Mouse (Mus musculus) stomach, embryonic 15.5 days (tissue): ENCODE results near the gene Adamtsl4. TPM values are rescaled to one million over a fixed set of nuclear protein-coding genes. Genes with fewer than 3 reads are reported as not detected.

Experiments used
- ATAC-seq: fragments of 200-750 bp; cut with Nextera tagmentation; 2 replicates; pipeline ENCODE4 v1.8.0; 2017; ENCODE audit warnings: low read depth, moderate number of reproducible peaks, moderate TSS enrichment; ENCODE audit not compliant: insufficient read depth, low FRiP score
- H3K27ac ChIP-seq: fragments of 300-500 bp; sonication (generic); 2 replicates; pipeline ENCODE4 v1.5.1; 2015; ENCODE audit warnings: mild to moderate bottlenecking, inconsistent platforms
- H3K27me3 ChIP-seq: fragments of 300-500 bp; sonication (generic); replicated peaks from 2 replicates; pipeline ENCODE4 v1.6.1; 2015; ENCODE audit warnings: inconsistent platforms
- H3K36me3 ChIP-seq: fragments of 300-500 bp; sonication (generic); 2 replicates; pipeline ENCODE4 v1.6.1; 2015; ENCODE audit warnings: inconsistent platforms
- H3K4me1 ChIP-seq: fragments of 300-500 bp; sonication (generic); 2 replicates; pipeline ENCODE4 v1.6.1; 2015; ENCODE audit warnings: inconsistent platforms
- H3K4me2 ChIP-seq: fragments of 300-500 bp; sonication (generic); 2 replicates; pipeline ENCODE4 v1.6.1; 2015; ENCODE audit warnings: mild to moderate bottlenecking, inconsistent platforms
- H3K4me3 ChIP-seq: fragments of 300-500 bp; sonication (generic); replicated peaks from 2 replicates; pipeline ENCODE4 v1.5.1; 2015; ENCODE audit warnings: inconsistent platforms
- H3K9ac ChIP-seq: fragments of 300-500 bp; sonication (generic); 2 replicates; pipeline ENCODE4 v1.6.1; 2015; ENCODE audit warnings: inconsistent platforms
- H3K9me3 ChIP-seq: fragments of 300-500 bp; sonication (generic); 2 replicates; pipeline ENCODE4 v1.6.1; 2016; ENCODE audit warnings: inconsistent platforms
- WGBS: fragments of 180-500 bp; shearing (Covaris S2); methylation state at CpG from one replicate; pipeline ENCODE4 v1.1.7; 2015; 5-methylcytosine and 5-hydroxymethylcytosine counted together
- polyA plus RNA-seq: library from polyadenylated mRNA; unstranded; fragments of >200 nt; fragmentation: Nextera tagmentation; extraction: Ambion mirVana; gene quantifications from 2 replicates; pipeline ENCODE4 v1.2.1, GENCODE M21; 2015

Gene Adamtsl4
- 3.8 and 7.3 TPM in 2 replicates for polyA plus RNA-seq

DNA sequence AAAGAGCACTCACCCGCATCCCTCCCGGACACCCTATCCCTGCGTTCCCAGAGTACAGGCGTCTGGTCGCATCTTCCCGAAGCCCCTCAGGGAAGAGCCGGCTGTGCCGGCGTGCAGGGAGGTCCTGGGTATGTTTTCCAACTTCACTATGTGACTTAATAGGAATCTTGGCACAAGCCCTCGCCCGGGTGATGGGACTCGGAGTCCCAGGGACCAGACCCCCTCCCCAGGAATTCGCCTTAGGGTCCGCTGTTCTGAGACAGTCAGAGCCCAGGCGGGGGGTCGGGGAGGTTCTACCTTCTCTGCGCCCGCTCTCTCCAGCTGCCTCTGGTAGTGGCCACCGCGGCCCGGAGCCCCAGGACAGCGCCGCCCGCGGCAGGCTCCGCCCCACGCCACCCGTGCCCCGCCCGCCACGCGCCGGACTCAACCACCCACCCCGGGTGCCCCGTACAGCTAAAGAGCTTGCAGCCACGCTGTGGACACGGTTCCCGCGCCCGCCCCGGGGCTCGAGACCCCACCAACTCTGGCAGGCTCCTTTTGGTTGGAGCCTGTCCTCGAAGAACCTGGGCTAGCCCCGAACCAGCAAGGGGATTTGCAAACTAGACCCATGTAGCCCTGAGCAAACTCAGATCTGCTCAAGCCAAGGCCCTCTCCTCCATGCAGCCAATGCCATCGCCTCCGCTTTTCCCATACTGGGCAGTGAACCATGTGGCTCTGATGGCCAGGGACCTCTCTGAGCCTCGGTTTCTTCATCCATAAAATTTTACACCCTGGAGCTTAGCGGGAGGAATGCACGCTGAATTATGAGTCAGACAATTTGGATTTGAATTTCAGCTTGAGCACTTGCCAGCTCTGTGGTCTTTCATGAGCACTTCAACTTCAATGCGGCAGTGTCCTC is at the start of gene Adamtsl4:
TSS of gene Adamtsl4 (minus strand) at position 394 of the 898 bp plus-strand sequence.
- Histone ChIP-seq H3K9ac (peak within 1 kb of the TSS; percentile 29), H3K4me1 (peaks cover 36% of the 10 kb centered on the region), H3K4me2 (peak within 1 kb of the TSS; percentile 92), H3K9me3 (no peaks in the 10 kb centered on the region), H3K36me3 (no peaks in the 10 kb centered on the region), H3K4me3 (peak within 1 kb of the TSS; percentile 50), H3K27ac (peak within 1 kb of the TSS; percentile 95), H3K27me3 (no peaks in the 10 kb centered on the region)
- WGBS, result 4% methylated on average over 50 of the region's 50 CpGs
- ATAC-seq, result peak; percentile 51

DNA sequence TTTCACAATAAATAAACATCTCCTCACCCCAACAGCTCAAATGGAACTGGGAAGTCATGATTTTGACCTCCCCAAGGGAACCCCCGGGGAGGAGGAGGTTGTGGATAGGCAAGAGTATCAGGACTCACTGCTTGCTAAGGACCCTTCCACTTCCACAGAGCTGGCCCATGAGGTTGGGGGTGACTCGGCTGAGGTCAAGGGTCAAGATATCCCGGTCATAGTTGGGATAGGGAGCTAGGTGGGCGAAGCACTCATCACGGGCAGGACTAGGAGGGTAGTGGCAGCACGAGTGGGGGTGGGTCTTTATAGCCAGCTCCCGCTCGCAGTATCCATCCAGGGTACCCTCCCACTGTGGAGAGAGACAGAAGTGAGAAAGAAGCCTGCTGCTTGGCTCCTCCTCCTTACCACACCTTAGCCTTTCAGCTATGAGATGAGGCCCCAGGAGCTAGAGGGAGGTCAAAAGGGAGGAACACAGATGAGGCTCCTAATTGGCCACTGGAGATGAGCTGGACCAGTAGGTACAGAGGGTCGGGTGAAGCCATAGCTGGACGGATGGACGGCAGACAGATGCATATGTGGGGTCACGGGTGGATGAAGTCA is 47.5 kb upstream of the Adamtsl4 start:
- Histone ChIP-seq H3K27me3 (no peaks in the 10 kb centered on the region), H3K9ac (no peak overlapping the region), H3K36me3 (no peaks in the 10 kb centered on the region; the same call in 1 of the 2 replicates), H3K4me3 (no peak overlapping the region), H3K9me3 (no peaks in the 10 kb centered on the region), H3K4me1 (peaks cover 14% of the 10 kb centered on the region; the same call in 1 of the 2 replicates), H3K27ac (no peak overlapping the region), H3K4me2 (no peak overlapping the region)
- ATAC-seq, result no peak
- 82% methylated on average over 12 of the region's 12 CpGs for WGBS

DNA sequence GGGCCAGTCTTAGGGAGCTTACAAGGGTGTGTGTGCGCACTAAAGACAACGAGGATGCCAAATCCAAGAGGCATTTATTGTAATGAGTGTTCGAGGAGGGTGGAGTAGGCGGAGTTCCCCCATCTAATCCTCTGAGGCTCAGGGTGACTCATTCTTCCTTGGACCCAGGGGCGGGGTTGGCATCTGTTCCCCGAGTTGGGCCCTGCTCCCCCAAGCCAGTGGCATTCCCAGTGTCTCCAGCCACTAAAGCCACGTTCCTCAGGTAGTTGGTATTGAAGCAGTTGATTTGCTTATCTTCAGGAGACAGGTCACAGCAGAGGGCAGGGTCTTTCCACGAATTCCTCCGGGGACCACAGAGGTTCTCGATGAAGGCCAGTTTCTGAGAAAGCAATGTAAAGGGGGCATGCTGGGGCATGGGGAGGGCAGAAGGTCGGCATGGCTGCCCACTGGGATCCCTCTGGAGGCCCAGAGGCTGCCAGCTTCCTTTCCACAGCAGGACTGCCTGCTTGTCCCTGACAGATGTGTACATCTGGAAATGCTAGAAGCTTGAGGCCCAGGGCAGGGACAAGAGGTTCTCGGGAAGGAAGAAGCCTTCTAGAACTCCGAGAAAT is 46.5 kb upstream of the Adamtsl4 start:
- Histone ChIP-seq H3K9ac (no peak overlapping the region), H3K4me3 (no peak overlapping the region), H3K27ac (peak overlapping the region; percentile 27; the same call in 1 of the 2 replicates), H3K4me1 (peaks cover 12% of the 10 kb centered on the region; the same call in 1 of the 2 replicates), H3K4me2 (no peak overlapping the region), H3K36me3 (no peaks in the 10 kb centered on the region; the same call in 1 of the 2 replicates), H3K9me3 (no peaks in the 10 kb centered on the region), H3K27me3 (no peaks in the 10 kb centered on the region)
- 65% methylated on average over 13 of the region's 13 CpGs for WGBS
- no peak for ATAC-seq

DNA sequence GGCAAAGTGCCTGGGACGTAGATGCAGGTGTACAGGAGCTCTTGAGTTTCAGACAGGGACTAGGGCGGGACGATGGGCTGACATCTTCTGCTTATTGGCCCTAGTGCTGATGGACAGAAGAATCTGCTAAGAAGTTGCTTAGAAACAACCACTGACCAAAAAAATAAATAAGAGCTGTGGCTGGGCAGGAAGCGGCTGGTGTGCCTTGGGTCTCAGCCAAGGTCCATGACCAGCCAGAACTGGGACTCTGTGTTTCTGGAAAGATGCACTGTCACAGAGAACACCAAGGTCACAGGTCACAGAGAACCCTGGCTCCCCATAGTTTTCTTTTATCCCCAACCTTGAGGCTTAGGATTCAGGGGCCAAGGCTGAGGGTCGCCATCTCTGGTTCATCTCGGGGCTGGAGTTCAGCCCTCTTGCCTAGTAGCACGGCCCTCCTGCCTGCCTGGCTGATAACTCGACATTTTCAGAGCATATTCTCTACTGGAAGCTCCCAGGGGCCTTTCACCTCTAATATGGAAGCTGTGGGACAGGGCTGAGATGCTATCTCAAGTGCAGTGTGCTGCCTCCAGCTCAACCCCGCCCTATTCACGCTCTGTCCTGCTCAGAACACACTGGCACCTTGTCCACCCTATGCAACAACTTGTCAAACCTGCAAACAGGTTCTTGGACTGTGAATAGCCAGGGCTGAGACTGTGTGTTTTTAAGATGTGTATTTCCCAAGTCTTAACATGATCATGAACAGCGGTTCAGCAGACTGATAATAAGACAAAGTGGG is 45.2 kb upstream of the Adamtsl4 start:
- WGBS, result 79% methylated on average over 11 of the region's 11 CpGs
- no peak overlapping the region for H3K9ac ChIP-seq
- H3K4me3 ChIP-seq, result no peak overlapping the region
- no peak overlapping the region for H3K4me2 ChIP-seq
- H3K36me3 ChIP-seq, result no peaks in the 10 kb centered on the region; the same call in 1 of the 2 replicates
- no peaks in the 10 kb centered on the region for H3K9me3 ChIP-seq
- peaks cover 9% of the 10 kb centered on the region; the same call in 1 of the 2 replicates for H3K4me1 ChIP-seq
- H3K27ac ChIP-seq, result peak overlapping the region; percentile 36; the same call in 1 of the 2 replicates
- no peak for ATAC-seq
- H3K27me3 ChIP-seq, result no peaks in the 10 kb centered on the region

DNA sequence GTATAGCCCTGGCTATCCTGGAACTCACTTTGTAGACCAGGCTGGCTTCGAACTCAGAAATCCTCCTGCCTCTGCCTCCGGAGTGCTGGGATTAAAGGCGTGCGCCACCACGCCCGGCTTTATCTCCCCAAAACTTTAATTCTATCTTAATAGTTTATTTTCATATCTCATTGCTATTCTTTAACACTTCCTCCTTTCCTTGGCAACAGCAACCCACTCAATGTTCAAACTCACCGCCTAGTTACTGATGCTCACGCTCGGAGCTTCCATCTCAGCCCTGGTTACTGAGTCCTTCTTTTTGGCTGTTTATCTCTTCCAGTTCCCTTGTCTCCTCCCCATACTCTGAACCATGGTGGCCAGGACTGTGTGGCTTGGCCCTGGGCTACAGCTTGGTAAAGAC is 44.6 kb upstream of the Adamtsl4 start:
- 93% methylated on average over 9 of the region's 9 CpGs for WGBS
- H3K4me3 ChIP-seq, result no peak overlapping the region
- no peaks in the 10 kb centered on the region for H3K27me3 ChIP-seq
- no peak overlapping the region for H3K4me2 ChIP-seq
- ATAC-seq, result no peak
- H3K9ac ChIP-seq, result no peak overlapping the region
- no peaks in the 10 kb centered on the region for H3K9me3 ChIP-seq
- H3K36me3 ChIP-seq, result no peaks in the 10 kb centered on the region; the same call in 1 of the 2 replicates
- peaks cover 9% of the 10 kb centered on the region; the same call in 1 of the 2 replicates for H3K4me1 ChIP-seq
- H3K27ac ChIP-seq, result no peak overlapping the region

DNA sequence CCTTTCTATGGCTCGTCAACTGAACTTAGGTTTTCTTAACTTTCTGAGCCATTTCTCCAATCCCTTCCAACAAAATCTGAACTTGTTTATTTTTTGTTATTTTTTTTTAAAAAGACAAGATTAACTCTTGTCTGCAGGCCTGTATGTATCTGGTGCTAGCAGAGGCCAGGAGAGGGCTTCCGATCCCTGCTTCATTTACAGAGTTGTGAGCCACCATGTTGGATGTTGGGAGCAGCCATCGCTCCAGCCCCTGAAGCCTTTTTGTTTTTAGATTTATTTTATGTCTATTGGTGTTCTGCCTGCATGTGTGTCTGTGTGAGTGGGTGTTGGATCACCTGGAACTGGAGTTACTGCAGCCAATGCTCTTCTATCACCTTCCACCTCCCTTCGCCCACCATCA is 44.1 kb upstream of the Adamtsl4 start:
- 87% methylated on average over 4 of the region's 4 CpGs for WGBS

DNA sequence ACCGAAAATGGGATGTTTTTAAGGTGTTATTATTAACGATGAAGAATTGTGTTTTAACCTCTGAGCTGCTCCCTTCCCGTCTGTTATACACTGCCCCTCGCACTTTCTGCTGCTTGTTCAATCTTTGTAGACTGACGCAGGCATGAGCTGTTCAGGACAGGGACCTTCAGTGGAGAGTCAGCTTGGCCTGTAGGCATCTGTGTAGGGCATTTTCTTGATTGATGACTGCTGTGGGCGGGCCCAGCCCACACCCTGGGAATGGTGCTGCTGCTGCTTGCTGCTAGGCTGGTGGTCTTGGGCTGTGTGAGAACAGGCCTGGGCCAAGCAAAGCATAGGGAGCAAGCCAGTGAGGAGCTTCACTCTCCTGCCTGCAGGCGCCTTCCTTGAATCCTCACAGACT is 42.7 kb upstream of the Adamtsl4 start:
- Histone ChIP-seq H3K36me3 (no peaks in the 10 kb centered on the region), H3K27ac (no peak overlapping the region), H3K27me3 (no peaks in the 10 kb centered on the region), H3K9me3 (no peaks in the 10 kb centered on the region), H3K4me1 (peaks cover 9% of the 10 kb centered on the region; the same call in 1 of the 2 replicates), H3K9ac (no peak overlapping the region), H3K4me3 (no peak overlapping the region), H3K4me2 (no peak overlapping the region)
- WGBS, result 66% methylated on average over 7 of the region's 7 CpGs
- no peak for ATAC-seq

More for the DNA sequence above, 44.1 kb upstream of the Adamtsl4 start:
- no peak overlapping the region for H3K4me2 ChIP-seq
- H3K27ac ChIP-seq, result no peak overlapping the region
- no peaks in the 10 kb centered on the region for H3K9me3 ChIP-seq
- H3K27me3 ChIP-seq, result no peaks in the 10 kb centered on the region
- no peaks in the 10 kb centered on the region; the same call in 1 of the 2 replicates for H3K36me3 ChIP-seq
- peaks cover 9% of the 10 kb centered on the region; the same call in 1 of the 2 replicates for H3K4me1 ChIP-seq
- H3K4me3 ChIP-seq, result no peak overlapping the region
- no peak overlapping the region for H3K9ac ChIP-seq
- no peak for ATAC-seq

DNA sequence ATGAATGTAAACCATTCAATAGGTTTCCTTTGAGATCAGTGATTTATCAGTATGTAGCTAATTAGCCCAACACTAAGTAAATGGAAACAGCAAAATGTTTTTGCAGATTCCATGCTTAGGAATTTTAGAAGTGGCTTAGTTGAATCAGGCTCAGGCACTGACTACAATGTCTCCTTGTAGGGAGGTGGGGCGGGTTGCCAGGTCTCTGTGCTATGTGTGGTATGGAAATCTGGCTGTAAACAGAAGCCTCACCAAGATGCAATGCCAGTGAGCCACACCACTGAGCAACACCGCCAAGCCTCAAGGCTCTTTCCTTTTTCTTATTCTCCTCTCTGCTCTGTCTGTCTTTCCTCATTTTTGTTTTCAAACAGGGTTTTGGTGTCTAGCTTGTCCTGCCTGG is 41.2 kb upstream of the Adamtsl4 start:
- Histone ChIP-seq H3K9ac (no peak overlapping the region), H3K27ac (no peak overlapping the region), H3K4me1 (peaks cover 2% of the 10 kb centered on the region; the same call in 1 of the 2 replicates), H3K9me3 (no peaks in the 10 kb centered on the region), H3K4me2 (no peak overlapping the region), H3K27me3 (no peaks in the 10 kb centered on the region), H3K36me3 (no peaks in the 10 kb centered on the region), H3K4me3 (no peak overlapping the region)
- ATAC-seq, result no peak
- WGBS, result 82% methylated on average over 2 of the region's 2 CpGs

DNA sequence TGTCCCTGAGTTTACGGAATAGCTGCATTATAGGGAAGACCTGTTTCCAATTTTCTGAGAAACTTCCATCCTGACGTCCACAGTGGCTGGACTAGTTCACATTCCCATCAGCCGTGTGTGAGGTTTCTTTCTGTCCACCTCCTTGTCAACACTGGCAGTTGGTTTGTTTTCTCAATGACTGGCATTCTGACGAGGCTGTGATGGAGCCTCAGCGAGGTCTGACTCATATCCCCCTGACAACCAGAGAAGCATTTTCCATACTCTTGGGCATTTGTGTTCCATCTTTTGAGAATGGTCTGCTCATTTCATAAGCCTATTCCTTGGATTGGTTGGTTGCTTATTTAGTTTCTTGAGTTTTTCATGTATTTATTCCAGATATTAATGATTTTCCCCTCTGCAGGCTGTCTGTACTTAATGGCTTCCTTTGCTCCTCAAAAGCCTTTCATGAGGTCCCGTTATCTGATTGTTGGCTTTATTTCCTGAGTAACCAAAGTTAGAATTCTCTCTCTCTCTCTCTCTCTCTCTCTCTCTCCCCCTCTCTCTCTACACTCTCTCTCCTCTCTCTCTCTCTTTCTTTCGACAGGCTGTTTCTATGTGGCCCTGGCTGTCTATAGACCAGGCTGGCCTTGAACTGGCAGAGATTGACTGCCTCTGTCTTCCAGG is 39.1 kb upstream of the Adamtsl4 start:
- Histone ChIP-seq H3K4me1 (no peaks in the 10 kb centered on the region), H3K36me3 (no peaks in the 10 kb centered on the region), H3K4me3 (no peak overlapping the region), H3K9me3 (no peaks in the 10 kb centered on the region), H3K27me3 (no peaks in the 10 kb centered on the region), H3K9ac (no peak overlapping the region), H3K27ac (no peak overlapping the region), H3K4me2 (no peak overlapping the region)
- 52% methylated on average over 7 of the region's 7 CpGs for whole genome bisulfite sequencing
- ATAC-seq, result no peak

DNA sequence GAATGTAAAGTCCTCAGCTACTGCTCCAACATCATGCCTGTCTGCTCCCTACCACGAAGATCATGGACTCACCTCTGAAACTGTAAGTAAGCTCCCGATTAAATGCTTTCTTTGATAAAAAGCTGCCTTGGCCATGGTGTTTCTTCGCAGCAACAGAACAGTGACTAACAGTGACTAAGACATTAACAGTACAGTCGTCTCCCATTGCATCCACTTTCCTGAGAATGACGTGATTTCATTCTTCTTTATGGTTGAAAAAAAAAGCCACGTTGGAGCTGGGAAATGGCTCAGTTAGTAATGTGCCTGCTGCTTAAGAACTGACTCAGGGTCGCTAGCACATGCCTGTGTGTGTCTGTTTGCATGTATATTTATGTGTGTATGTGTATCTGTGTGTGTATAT is 38.1 kb upstream of the Adamtsl4 start:
- H3K4me1 ChIP-seq, result no peaks in the 10 kb centered on the region
- H3K9ac ChIP-seq, result no peak overlapping the region
- ATAC-seq, result no peak
- no peaks in the 10 kb centered on the region for H3K9me3 ChIP-seq
- H3K27me3 ChIP-seq, result no peaks in the 10 kb centered on the region
- no peaks in the 10 kb centered on the region for H3K36me3 ChIP-seq
- 76% methylated on average over 7 of the region's 7 CpGs for WGBS
- H3K4me3 ChIP-seq, result no peak overlapping the region
- H3K27ac ChIP-seq, result no peak overlapping the region
- no peak overlapping the region for H3K4me2 ChIP-seq

DNA sequence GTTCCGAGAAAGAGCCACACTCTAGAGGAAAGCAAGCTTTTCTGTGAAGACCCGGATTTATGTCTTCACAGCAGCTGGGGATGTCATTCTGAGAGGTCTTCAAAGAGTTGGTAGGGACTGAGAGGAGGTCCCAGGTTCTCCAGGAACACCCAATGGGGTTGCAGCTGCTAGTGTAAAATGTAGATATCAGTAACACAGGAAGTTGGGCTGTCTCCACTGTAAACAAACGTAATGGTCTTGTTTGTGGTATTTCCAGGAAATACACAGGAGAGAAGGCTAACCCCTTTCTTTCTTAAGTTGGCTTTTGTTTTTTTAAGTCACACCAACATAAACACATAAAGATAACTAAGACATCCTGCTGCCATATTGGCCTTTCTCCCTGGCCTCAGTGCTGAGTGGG is 34.7 kb upstream of the Adamtsl4 start:
- 61% methylated on average over 3 of the region's 3 CpGs for WGBS
- no peak for ATAC-seq
- no peaks in the 10 kb centered on the region for H3K4me1 ChIP-seq

More for the DNA sequence above, 34.7 kb upstream of the Adamtsl4 start:
- H3K27ac ChIP-seq, result no peak overlapping the region
- no peak overlapping the region for H3K4me3 ChIP-seq
- H3K4me2 ChIP-seq, result no peak overlapping the region
- no peaks in the 10 kb centered on the region for H3K36me3 ChIP-seq
- H3K9me3 ChIP-seq, result no peaks in the 10 kb centered on the region
- H3K9ac ChIP-seq, result no peak overlapping the region
- H3K27me3 ChIP-seq, result no peaks in the 10 kb centered on the region
